Mouse (Mus musculus): ENCODE results near the gene Inpp5a.
"Not testable (repeated sequence)": the region's sequence is repeated elsewhere in the genome, so short reads cannot be mapped to it uniquely, and the experiment has no call there.

Gene Inpp5a

GRCm38 (mm10) chr7:139399977-139400685 lies 11.2 kb downstream of the Inpp5a start:
- DNase-seq (ENCODE audit: low spot score in 2 of 2), result no peak

GRCm38 (mm10) chr7:139400926-139401325 lies 12.0 kb downstream of the Inpp5a start:
- no peak for DNase-seq (ENCODE audit: low spot score in 2 of 2)

GRCm38 (mm10) chr7:139401791-139402190 lies 12.9 kb downstream of the Inpp5a start:
- DNase-seq (ENCODE audit: low spot score in 2 of 2), result no peak

GRCm38 (mm10) chr7:139402721-139403120 lies 13.8 kb downstream of the Inpp5a start:
- no peak for DNase-seq (ENCODE audit: low spot score in 2 of 2)

- DNase-seq (ENCODE audit: low spot score in 2 of 2), result no peak
Observed at GRCm38 (mm10) chr7:139406581-139406980, 17.7 kb downstream of the Inpp5a start.

- DNase-seq (ENCODE audit: low spot score in 2 of 2), result no peak
Observed at GRCm38 (mm10) chr7:139407966-139408365, 19.1 kb downstream of the Inpp5a start.

GRCm38 (mm10) chr7:139409903-139410302 lies 21.0 kb downstream of the Inpp5a start:
- no peak for DNase-seq (ENCODE audit: low spot score in 2 of 2)

- DNase-seq (ENCODE audit: low spot score in 2 of 2), result no peak
Observed at GRCm38 (mm10) chr7:139412223-139412950, 23.5 kb downstream of the Inpp5a start.

- DNase-seq (ENCODE audit: low spot score in 2 of 2), result no peak
Observed at GRCm38 (mm10) chr7:139413400-139413799, 24.5 kb downstream of the Inpp5a start.

- DNase-seq (ENCODE audit: low spot score in 2 of 2), result no peak
Observed at GRCm38 (mm10) chr7:139415616-139416225, 26.8 kb downstream of the Inpp5a start.

- DNase-seq (ENCODE audit: low spot score in 2 of 2), result no peak
Observed at GRCm38 (mm10) chr7:139418371-139418770, 29.5 kb downstream of the Inpp5a start.

GRCm38 (mm10) chr7:139422827-139423226 lies 33.9 kb downstream of the Inpp5a start:
- no peak for DNase-seq (ENCODE audit: low spot score in 2 of 2)

GRCm38 (mm10) chr7:139434095-139434830 lies 45.4 kb downstream of the Inpp5a start:
- DNase-seq (ENCODE audit: low spot score in 2 of 2), result no peak

GRCm38 (mm10) chr7:139434931-139435330 lies 46.0 kb downstream of the Inpp5a start:
- DNase-seq (ENCODE audit: low spot score in 2 of 2), result not testable (repeated sequence)

GRCm38 (mm10) chr7:139435749-139436148 lies 46.8 kb downstream of the Inpp5a start:
- no peak for DNase-seq (ENCODE audit: low spot score in 2 of 2)

GRCm38 (mm10) chr7:139436951-139437350 lies 48.0 kb downstream of the Inpp5a start:
- DNase-seq (ENCODE audit: low spot score in 2 of 2), result no peak

GRCm38 (mm10) chr7:139437471-139437870 lies 48.6 kb downstream of the Inpp5a start:
- DNase-seq (ENCODE audit: low spot score in 2 of 2), result no peak

- DNase-seq (ENCODE audit: low spot score in 2 of 2), result no peak
Observed at GRCm38 (mm10) chr7:139437926-139438600, 49.2 kb downstream of the Inpp5a start.

- no peak for DNase-seq (ENCODE audit: low spot score in 2 of 2)
Observed at GRCm38 (mm10) chr7:139438601-139438945, 49.7 kb downstream of the Inpp5a start.

GRCm38 (mm10) chr7:139439031-139439430 lies 50.1 kb downstream of the Inpp5a start:
- no peak for DNase-seq (ENCODE audit: low spot score in 2 of 2)

All from urinary bladder, postnatal 4 days (tissue).